Comparison of ENCODE assay signal across 21 mouse cellular contexts in genomic region chr8:110870501-110870900, GRCm38 (mm10).
"Had no signal": no experiment of that assay in that cellular context is flagged by ENCODE, and none has a peak within 500 bp of the region (broad histone marks: within the 10 kb centered on the region; RNA-seq: fewer than 3 reads in every experiment).

No protein-coding gene starts in this region.

- H3K9ac ChIP-seq: liver, postnatal 0 days; lung, embryonic 15.5 days; midbrain, embryonic 12.5 days; neural tube, embryonic 13.5 days; neural tube, embryonic 15.5 days; stomach, embryonic 15.5 days had no signal

- H3K9me3 ChIP-seq: lung, embryonic 15.5 days; midbrain, embryonic 10.5 days; midbrain, embryonic 12.5 days; neural tube, embryonic 13.5 days; neural tube, embryonic 15.5 days; stomach, embryonic 15.5 days had no signal

- H3K4me1 ChIP-seq: lung, embryonic 15.5 days; midbrain, embryonic 10.5 days; midbrain, embryonic 12.5 days; neural tube, embryonic 13.5 days; neural tube, embryonic 15.5 days; stomach, embryonic 15.5 days had no signal

- H3K4me2 ChIP-seq: lung, embryonic 15.5 days; midbrain, embryonic 12.5 days; neural tube, embryonic 13.5 days; neural tube, embryonic 15.5 days; stomach, embryonic 15.5 days had no signal

- DNase-seq: liver, postnatal 0 days; lung, adult 2 months; lung, postnatal 10 days; lung, postnatal 4 days; midbrain, embryonic 14.5 days; retina, postnatal 1 day; right cerebral cortex, adult 18-20 months; right cerebral cortex, postnatal 25 days; right cerebral cortex, postnatal 4 days; thymus, adult 2 months; thymus, postnatal 25 days; thymus, postnatal 4 days had no signal

- H3K27me3 ChIP-seq: lung, embryonic 15.5 days; midbrain, embryonic 12.5 days; neural tube, embryonic 13.5 days; neural tube, embryonic 15.5 days; stomach, embryonic 15.5 days had no signal

- H3K4me3 ChIP-seq: lung, embryonic 15.5 days; midbrain, embryonic 10.5 days; midbrain, embryonic 12.5 days; myocyte; neural tube, embryonic 13.5 days; neural tube, embryonic 15.5 days; stomach, embryonic 15.5 days had no signal

- ATAC-seq: liver, postnatal 0 days; midbrain, embryonic 16.5 days had no signal

- H3K27ac ChIP-seq: lung, embryonic 15.5 days; midbrain, embryonic 10.5 days; midbrain, embryonic 12.5 days; neural tube, embryonic 13.5 days; neural tube, embryonic 15.5 days; stomach, embryonic 15.5 days; stomach, postnatal 0 days had no signal
